Mouse (Mus musculus): ENCODE results near the gene Nek6. TPM values are rescaled to one million over a fixed set of nuclear protein-coding genes. Genes with fewer than 3 reads are reported as not detected.

The Nek6 gene
- total RNA-seq, 2 experiments from 2014 or later, result 6.8 to 7.5 TPM

GRCm38 (mm10) chr2:38509004-38509719 lies 2.3 kb upstream of the Nek6 start:
- DNase-seq, result no peak

DNA sequence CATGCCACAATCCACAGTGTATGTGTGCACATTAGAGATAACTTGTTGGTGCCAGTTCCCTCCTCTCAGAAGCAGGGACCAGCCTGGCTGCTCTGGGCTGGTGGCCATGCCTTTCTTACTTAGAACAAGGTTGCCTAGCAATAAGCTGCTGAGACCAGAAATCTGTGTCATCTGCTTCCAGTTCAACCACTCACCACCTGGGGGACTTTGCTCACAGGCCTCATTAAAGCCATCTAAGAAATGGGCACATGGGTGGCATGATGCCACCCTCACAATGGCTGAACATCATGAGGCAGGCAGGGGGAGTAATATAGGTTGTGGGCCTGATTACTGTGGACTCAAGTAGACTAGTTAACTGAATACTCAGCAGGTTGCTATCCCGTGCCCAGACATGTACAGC lies 1.3 kb upstream of the Nek6 start:
- DNase-seq, result peak; percentile 3

DNA sequence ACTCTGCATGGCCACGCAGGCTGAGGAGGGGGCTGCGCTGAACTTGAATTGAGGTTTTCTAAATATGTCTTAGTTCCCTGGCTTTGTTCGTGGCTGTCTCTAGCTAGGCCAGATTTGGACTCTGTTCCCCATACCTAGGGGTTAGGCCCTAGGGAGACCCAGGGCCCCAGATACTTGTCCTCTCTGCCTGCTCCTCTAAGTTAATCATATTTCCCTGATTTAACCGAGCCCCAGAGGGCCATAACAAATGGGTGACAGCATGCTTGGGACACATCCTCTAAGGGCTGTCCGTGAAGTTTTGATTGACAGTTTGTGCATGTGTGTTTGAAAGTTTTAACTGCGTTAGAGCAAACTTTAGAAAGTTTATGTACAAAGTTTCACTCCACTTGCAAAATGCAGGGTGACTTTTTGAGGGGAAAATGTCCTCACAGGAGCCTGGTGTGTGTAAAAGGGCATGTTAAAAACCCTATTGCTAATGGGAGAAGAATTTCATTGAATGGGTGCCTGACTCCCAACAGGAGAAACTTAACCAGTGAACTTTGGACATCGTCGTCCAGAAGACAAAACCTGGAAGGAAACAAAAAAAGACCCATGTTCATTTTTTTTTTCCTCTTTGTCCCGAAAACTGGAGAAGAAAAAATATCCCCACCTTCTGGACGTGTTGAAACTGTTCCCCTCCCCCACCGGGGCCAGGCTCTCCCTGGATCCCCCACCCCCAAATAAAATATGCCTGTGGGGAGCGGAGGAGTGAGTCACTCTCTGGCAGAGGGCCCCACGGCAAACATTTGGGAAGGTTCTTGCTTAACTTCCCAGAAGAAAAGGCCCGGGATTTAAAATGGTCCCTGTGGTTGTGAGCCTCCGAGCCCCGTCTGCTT lies 1.1 kb downstream of the Nek6 start:
- peak; percentile 55 for DNase-seq

- peak; percentile 2 for DNase-seq
These were observed 1.7 kb downstream of the Nek6 start for GRCm38 (mm10) chr2:38513183-38513529.

- DNase-seq, result no peak
These were observed 3.0 kb downstream of the Nek6 start for GRCm38 (mm10) chr2:38514411-38514810.

- no peak for DNase-seq
These were observed 4.0 kb downstream of the Nek6 start for GRCm38 (mm10) chr2:38515446-38515845.

DNA sequence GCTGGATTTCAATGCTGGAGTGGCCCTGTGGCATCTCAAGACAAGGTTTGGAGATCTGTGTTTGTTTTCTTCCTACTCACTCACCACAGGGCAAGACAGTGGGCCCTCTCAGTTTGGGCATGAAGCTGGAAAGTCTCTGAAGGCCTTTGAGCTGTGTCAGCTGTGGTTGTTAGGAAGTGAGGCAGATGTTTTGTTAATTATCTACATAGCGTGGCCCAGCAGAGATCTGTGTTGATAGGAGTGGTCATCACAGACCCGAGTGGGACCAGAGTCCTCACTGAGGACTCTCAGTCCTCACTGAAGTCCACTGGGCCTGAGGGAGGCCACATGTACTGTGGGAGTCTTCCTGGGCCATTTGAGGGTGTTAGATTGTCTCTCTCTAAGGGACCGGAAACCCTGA lies 5.0 kb downstream of the Nek6 start:
- no peak for DNase-seq

GRCm38 (mm10) chr2:38517045-38517444 lies 5.6 kb downstream of the Nek6 start:
- DNase-seq, result no peak

- DNase-seq, result no peak
These were observed 7.3 kb downstream of the Nek6 start for GRCm38 (mm10) chr2:38518719-38519118.

DNA sequence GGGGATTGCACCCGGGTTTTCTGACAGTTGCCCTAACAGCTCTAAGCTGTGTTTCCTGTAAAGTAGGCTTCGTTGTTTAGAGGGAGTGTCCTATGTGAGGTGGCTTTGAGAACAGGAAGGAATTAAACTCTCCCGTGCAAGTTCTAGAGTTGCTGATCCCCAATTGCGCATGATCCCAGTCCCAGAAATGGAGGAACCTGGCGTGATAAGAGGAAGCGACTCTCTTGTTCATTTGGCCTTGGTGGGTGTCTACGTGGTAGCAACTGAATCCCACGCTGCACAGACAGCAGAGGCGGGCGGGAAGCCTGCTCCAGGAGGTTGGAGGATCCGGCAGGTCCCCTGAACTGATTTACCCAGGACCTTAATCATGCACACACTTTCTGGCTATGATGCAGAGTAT lies 8.5 kb downstream of the Nek6 start:
- DNase-seq, result no peak

- DNase-seq, result no peak
These were observed 10.2 kb downstream of the Nek6 start for GRCm38 (mm10) chr2:38521618-38522017.

DNA sequence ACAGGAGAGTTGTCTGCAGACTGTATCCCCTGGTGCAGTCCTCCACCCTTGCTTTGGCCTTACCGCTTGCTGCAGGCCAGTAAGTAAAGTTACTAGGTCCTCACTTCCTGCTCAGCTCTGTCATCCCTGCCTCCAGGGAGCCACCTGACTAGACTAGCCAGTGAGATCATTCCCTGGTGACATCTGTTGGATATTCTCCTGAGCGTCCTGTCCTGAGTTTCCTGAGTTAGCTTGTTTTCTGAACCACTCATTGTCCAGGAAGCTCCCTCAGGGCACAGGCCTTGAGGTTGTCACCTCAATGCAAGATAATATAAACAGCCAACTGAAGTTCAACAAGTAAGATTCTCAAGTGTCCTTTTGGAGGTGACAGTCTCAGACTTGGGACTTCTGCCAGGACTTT lies 10.9 kb downstream of the Nek6 start:
- no peak for DNase-seq

GRCm38 (mm10) chr2:38523781-38524445 lies 12.5 kb downstream of the Nek6 start:
- DNase-seq, result no peak

GRCm38 (mm10) chr2:38525034-38525433 lies 13.6 kb downstream of the Nek6 start:
- no peak for DNase-seq

DNA sequence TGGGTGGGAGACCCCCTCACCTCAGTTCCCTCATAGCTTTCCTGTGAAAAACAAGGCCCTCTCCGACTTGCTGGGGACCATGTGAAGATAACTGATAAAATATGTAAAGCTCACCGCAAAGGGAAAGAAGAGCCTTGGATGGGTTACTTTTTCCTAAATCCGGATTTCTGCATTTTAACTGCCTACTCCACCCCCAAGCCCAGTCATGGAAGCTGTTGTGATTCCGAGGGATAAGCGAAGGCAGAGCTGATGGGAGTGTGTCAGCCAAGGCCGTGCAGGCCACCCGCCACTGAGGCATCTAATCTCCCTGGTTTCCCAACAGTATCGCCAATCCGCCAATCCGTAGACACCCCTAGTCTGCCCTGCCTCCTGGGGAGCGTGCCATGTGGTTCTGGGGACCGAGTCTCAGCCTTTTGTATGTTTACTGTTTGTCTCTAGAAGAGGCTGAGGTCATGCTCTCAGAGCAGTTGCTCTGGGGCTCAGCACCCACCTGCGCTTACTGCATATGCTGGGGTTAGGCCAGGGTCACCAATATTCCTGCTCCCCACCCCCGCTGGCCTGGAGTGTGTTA lies 18.2 kb downstream of the Nek6 start:
- DNase-seq, result no peak

GRCm38 (mm10) chr2:38530955-38531381 lies 19.5 kb downstream of the Nek6 start:
- DNase-seq, result peak; percentile 33

DNA sequence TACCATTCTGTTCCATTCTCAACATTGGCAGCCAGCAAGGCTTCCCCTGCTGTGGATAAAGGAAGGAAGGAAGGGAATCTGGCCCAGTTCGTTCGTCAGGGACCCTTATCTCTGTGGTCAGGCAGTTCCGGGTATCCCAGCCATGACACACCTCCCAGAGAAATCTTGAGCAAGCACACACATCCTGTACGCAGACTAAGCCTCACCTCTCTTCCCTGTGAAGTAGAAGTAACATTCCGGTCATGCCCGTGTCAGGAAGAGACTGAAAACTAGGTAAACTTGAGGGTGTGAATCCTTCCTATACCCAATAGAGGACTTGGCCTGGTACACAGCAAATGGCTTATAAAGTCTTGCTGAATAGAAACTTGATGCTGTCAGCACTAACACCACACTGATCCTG lies 21.9 kb downstream of the Nek6 start:
- DNase-seq, result no peak

DNA sequence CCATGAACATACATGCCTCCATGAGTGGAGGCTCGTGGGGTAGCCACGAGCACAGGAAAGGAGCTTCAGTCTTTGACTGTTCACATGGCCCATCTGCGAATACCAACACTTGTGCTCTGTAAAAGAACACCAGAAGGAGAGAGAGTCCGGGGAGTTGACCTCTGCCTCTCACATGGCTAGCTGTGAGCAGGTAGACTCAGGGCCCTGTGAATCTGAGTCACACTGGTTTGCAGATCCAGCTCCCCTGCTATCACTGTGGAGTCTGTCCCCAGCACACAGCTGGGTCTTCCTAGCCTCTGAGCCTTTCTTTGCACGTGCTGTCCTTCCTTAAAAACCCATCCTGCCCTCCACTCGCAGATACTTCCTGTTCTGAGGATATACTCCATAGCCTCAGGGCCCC lies 22.3 kb downstream of the Nek6 start:
- DNase-seq, result no peak

- no peak for DNase-seq
These were observed 22.9 kb downstream of the Nek6 start for GRCm38 (mm10) chr2:38534241-38534940.

GRCm38 (mm10) chr2:38535051-38535450 lies 23.6 kb downstream of the Nek6 start:
- DNase-seq, result no peak

- DNase-seq, result no peak
These were observed 24.2 kb downstream of the Nek6 start for GRCm38 (mm10) chr2:38535521-38536220.

Measured in gastrocnemius, postnatal 25 days (tissue).